Mouse (Mus musculus): Measurements from ENCODE around the gene Gm20662. TPM values are rescaled to one million over a fixed set of nuclear protein-coding genes. Genes with fewer than 3 reads are reported as not detected.
A peak's percentile ranks its signal among the peaks of the same experiment; 100 is the strongest.

The Gm20662 gene
- polyA plus RNA-seq, 1 experiment from 2014 or later, result not detected

- no peak overlapping the region for H3K4me3 ChIP-seq (ENCODE audit: low read depth, low read length)
- no peaks in the 10 kb centered on the region for H3K4me1 ChIP-seq (ENCODE audit: control insufficient read depth, insufficient read depth, low read length)
- 85% methylated on average over 5 of the region's 5 CpGs for WGBS
- no peak for ATAC-seq (ENCODE audit: low read depth)
- no peaks in the 10 kb centered on the region for H3K27me3 ChIP-seq (ENCODE audit: control insufficient read depth, insufficient read depth, low read length)
- H3K9ac ChIP-seq (replicated peaks; ENCODE audit: low read depth, low read length), result no peak overlapping the region
- no peaks in the 10 kb centered on the region for H3K9me3 ChIP-seq (ENCODE audit: control insufficient read depth, low read length)
- no peaks in the 10 kb centered on the region for H3K36me3 ChIP-seq (ENCODE audit: control insufficient read depth, insufficient read depth, low read length)
- no peak overlapping the region for H3K4me2 ChIP-seq (ENCODE audit: low read depth, low read length)
- H3K27ac ChIP-seq (ENCODE audit: low read depth, low read length), result no peak overlapping the region
Measured at GRCm38 (mm10) chr9:107970311-107970710, 25.8 kb upstream of the Gm20662 start.

- H3K9ac ChIP-seq (replicated peaks; ENCODE audit: low read depth, low read length), result no peak overlapping the region
- H3K4me2 ChIP-seq (ENCODE audit: low read depth, low read length), result no peak overlapping the region
- H3K27me3 ChIP-seq (ENCODE audit: control insufficient read depth, insufficient read depth, low read length), result no peaks in the 10 kb centered on the region
- H3K36me3 ChIP-seq (ENCODE audit: control insufficient read depth, insufficient read depth, low read length), result no peaks in the 10 kb centered on the region
- no peak for ATAC-seq (ENCODE audit: low read depth)
- 88% methylated on average over 8 of the region's 8 CpGs for WGBS
- no peak overlapping the region for H3K27ac ChIP-seq (ENCODE audit: low read depth, low read length)
- H3K4me1 ChIP-seq (ENCODE audit: control insufficient read depth, insufficient read depth, low read length), result no peaks in the 10 kb centered on the region
- H3K9me3 ChIP-seq (ENCODE audit: control insufficient read depth, low read length), result no peaks in the 10 kb centered on the region
- no peak overlapping the region for H3K4me3 ChIP-seq (ENCODE audit: low read depth, low read length)
Measured at GRCm38 (mm10) chr9:107971690-107972541, 24.2 kb upstream of the Gm20662 start.

GRCm38 (mm10) chr9:107974491-107975171, 21.5 kb upstream of the Gm20662 start:
- H3K27me3 ChIP-seq (ENCODE audit: control insufficient read depth, insufficient read depth, low read length), result no peaks in the 10 kb centered on the region
- no peak for ATAC-seq (ENCODE audit: low read depth)
- no peaks in the 10 kb centered on the region for H3K36me3 ChIP-seq (ENCODE audit: control insufficient read depth, insufficient read depth, low read length)
- H3K4me1 ChIP-seq (ENCODE audit: control insufficient read depth, insufficient read depth, low read length), result no peaks in the 10 kb centered on the region
- no peak overlapping the region for H3K9ac ChIP-seq (replicated peaks; ENCODE audit: low read depth, low read length)
- H3K27ac ChIP-seq (ENCODE audit: low read depth, low read length), result no peak overlapping the region
- H3K4me3 ChIP-seq (ENCODE audit: low read depth, low read length), result no peak overlapping the region
- no peak overlapping the region for H3K4me2 ChIP-seq (ENCODE audit: low read depth, low read length)
- WGBS, result 85% methylated on average over 10 of the region's 10 CpGs
- H3K9me3 ChIP-seq (ENCODE audit: control insufficient read depth, low read length), result no peaks in the 10 kb centered on the region

GRCm38 (mm10) chr9:107975399-107976386, 20.5 kb upstream of the Gm20662 start, which contains the start of gene Uba7:
TSS of gene Uba7 (plus strand) at chr9:107975505.
- Histone ChIP-seq H3K9me3 (ENCODE audit: control insufficient read depth, low read length) (no peaks in the 10 kb centered on the region), H3K9ac (replicated peaks; ENCODE audit: low read depth, low read length) (no peak within 1 kb of the TSS), H3K27me3 (ENCODE audit: control insufficient read depth, insufficient read depth, low read length) (no peaks in the 10 kb centered on the region), H3K4me1 (ENCODE audit: control insufficient read depth, insufficient read depth, low read length) (no peaks in the 10 kb centered on the region), H3K4me3 (ENCODE audit: low read depth, low read length) (no peak within 1 kb of the TSS), H3K36me3 (ENCODE audit: control insufficient read depth, insufficient read depth, low read length) (no peaks in the 10 kb centered on the region), H3K27ac (ENCODE audit: low read depth, low read length) (no peak within 1 kb of the TSS), H3K4me2 (ENCODE audit: low read depth, low read length) (no peak within 1 kb of the TSS)
- WGBS, result 76% methylated on average over 12 of the region's 12 CpGs
- no peak for ATAC-seq (ENCODE audit: low read depth)

- Histone ChIP-seq H3K27me3 (ENCODE audit: control insufficient read depth, insufficient read depth, low read length) (no peaks in the 10 kb centered on the region), H3K4me2 (ENCODE audit: low read depth, low read length) (no peak overlapping the region), H3K4me1 (ENCODE audit: control insufficient read depth, insufficient read depth, low read length) (no peaks in the 10 kb centered on the region), H3K36me3 (ENCODE audit: control insufficient read depth, insufficient read depth, low read length) (no peaks in the 10 kb centered on the region), H3K4me3 (ENCODE audit: low read depth, low read length) (no peak overlapping the region), H3K27ac (ENCODE audit: low read depth, low read length) (no peak overlapping the region), H3K9ac (replicated peaks; ENCODE audit: low read depth, low read length) (no peak overlapping the region), H3K9me3 (ENCODE audit: control insufficient read depth, low read length) (no peaks in the 10 kb centered on the region)
- no peak for ATAC-seq (ENCODE audit: low read depth)
- WGBS, result 89% methylated on average over 12 of the region's 12 CpGs
Measured at GRCm38 (mm10) chr9:107978815-107979214, 17.3 kb upstream of the Gm20662 start.

- no peaks in the 10 kb centered on the region for H3K36me3 ChIP-seq (ENCODE audit: control insufficient read depth, insufficient read depth, low read length)
- H3K27ac ChIP-seq (ENCODE audit: low read depth, low read length), result peak overlapping the region; percentile 82
- no peak for ATAC-seq (ENCODE audit: low read depth)
- H3K4me1 ChIP-seq (ENCODE audit: control insufficient read depth, insufficient read depth, low read length), result no peaks in the 10 kb centered on the region
- peaks cover 9% of the 10 kb centered on the region for H3K27me3 ChIP-seq (ENCODE audit: control insufficient read depth, insufficient read depth, low read length)
- H3K9me3 ChIP-seq (ENCODE audit: control insufficient read depth, low read length), result no peaks in the 10 kb centered on the region
- 52% methylated on average over 6 of the region's 7 CpGs for whole genome bisulfite sequencing
- no peak overlapping the region for H3K4me3 ChIP-seq (ENCODE audit: low read depth, low read length)
- H3K4me2 ChIP-seq (ENCODE audit: low read depth, low read length), result peak overlapping the region; percentile 20; the same call in 1 of the 2 replicates
- H3K9ac ChIP-seq (replicated peaks; ENCODE audit: low read depth, low read length), result no peak overlapping the region
Measured at GRCm38 (mm10) chr9:107981684-107982605, 14.2 kb upstream of the Gm20662 start.

GRCm38 (mm10) chr9:107982681-107983346, 13.3 kb upstream of the Gm20662 start, which contains the start of gene Gm20661:
TSS of gene Gm20661 (plus strand) at chr9:107983058.
- Histone ChIP-seq H3K4me3 (ENCODE audit: low read depth, low read length) (peak within 1 kb of the TSS; percentile 46; the same call in 1 of the 2 replicates), H3K27me3 (ENCODE audit: control insufficient read depth, insufficient read depth, low read length) (peaks cover 9% of the 10 kb centered on the region), H3K4me2 (ENCODE audit: low read depth, low read length) (peak within 1 kb of the TSS; percentile 67; the same call in 1 of the 2 replicates), H3K4me1 (ENCODE audit: control insufficient read depth, insufficient read depth, low read length) (no peaks in the 10 kb centered on the region), H3K27ac (ENCODE audit: low read depth, low read length) (peak within 1 kb of the TSS; percentile 82), H3K9me3 (ENCODE audit: control insufficient read depth, low read length) (no peaks in the 10 kb centered on the region), H3K9ac (replicated peaks; ENCODE audit: low read depth, low read length) (0 out of 2 replicates have a peak within 1 kb of the TSS, but pooled peaks have one; percentile 29), H3K36me3 (ENCODE audit: control insufficient read depth, insufficient read depth, low read length) (no peaks in the 10 kb centered on the region)
- WGBS, result 56% methylated on average over 14 of the region's 14 CpGs
- ATAC-seq (ENCODE audit: low read depth), result 0 out of 2 replicates have a peak, but pooled peaks have one; percentile 12

Data from neural tube, embryonic 14.5 days (tissue).